Mouse (Mus musculus) erythroblast, adult 5-6 weeks (primary cell): ENCODE measurements around the gene Prss1. TPM values are rescaled to one million over a fixed set of nuclear protein-coding genes. Genes with fewer than 3 reads are reported as not detected.
"Not testable (repeated sequence)": the region's sequence is repeated elsewhere in the genome, so short reads cannot be mapped to it uniquely, and the experiment has no call there.

ENCODE experiments used
- ATAC-seq: replicated peaks from 2 replicates; pipeline ENCODE4 v1.8.0; 2016; ENCODE audit warnings: moderate number of reproducible peaks, mild to moderate bottlenecking, moderate TSS enrichment, inconsistent platforms; ENCODE audit not compliant: poor library complexity, low FRiP score, severe bottlenecking
- total RNA-seq, 2 experiments: library from RNA; stranded (forward) in 1 of 2; stranded (reverse) in 1 of 2; fragments of 150-400 nt in 1 of 2; fragments of 200-764, 138-1000 nt in 1 of 2; gene quantifications; 2 replicates each; pipeline versions ENCODE4 v1.2.3 to v1.2.4; 2015 to 2017; ENCODE audit warnings: low replicate concordance in 2 of 2

Prss1 gene
- not detected in 2 replicates for total RNA-seq (2015; ENCODE audit: low replicate concordance)
- total RNA-seq (2017; ENCODE audit: low replicate concordance), result not detected in 2 replicates

DNA sequence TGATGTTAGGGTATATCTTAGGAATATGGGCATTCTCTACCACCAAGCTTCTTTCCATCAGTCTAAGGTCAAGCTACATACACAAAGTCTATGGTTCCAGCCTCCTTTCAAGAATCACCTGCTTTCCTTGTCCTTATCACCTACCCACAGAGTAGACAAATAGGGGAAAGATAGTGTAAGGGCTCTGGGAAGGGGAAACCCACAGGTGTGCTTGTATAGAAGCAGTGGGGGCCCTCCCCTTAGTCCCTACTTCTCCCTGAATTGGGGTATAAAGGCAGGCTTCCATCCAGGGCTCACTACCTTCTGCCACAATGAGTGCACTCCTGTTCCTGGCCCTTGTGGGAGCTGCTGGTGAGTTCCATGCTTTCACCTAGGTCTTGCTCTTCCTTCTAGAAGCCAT is at the start of gene Prss1:
Prss1 (plus strand) TSS at position 301 of the 400 bp plus-strand sequence.
- not testable (repeated sequence) for ATAC-seq

DNA sequence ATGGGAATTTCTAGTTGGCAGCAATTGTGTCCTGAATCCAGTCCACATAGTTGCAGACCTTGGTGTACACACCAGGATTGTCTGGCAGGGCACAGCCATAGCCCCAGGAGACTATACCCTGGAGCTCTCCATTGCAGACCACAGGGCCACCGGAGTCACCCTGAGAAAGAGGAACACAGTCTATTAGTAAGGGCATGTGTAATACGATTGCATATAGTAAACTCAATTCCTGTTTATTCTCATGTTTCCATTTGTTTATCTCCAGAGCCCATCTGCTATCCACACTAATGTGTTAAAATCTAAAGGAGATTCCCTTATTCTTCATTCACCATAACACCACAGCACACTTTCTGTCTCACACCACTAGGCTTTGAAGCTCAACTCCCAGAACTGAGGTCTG is 16.5 kb upstream of the Prss1 start:
- ATAC-seq, result not testable (repeated sequence)

DNA sequence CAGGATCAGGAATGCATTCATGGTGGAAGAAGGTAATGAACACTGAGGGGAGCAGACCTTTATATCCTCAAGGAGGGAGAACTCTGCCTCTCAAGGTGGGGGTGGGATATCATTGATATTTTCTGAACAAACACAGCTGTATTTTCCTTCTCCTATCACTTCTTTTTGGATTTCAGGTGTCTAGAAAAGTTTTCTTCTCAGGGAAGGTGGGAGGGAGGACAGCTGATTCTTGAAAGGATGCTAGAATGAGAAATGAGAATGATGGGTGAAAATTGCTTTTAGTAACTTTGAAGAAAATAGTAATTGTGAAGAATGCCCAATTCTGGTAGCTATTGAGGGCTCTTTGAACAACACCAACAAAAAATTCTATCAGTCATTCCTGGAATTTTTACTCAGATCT is 12.7 kb upstream of the Prss1 start, which contains the start of gene Gm10334:
Gm10334 (minus strand) TSS at position 101 of the 400 bp plus-strand sequence.
- ATAC-seq, result not testable (repeated sequence)

DNA sequence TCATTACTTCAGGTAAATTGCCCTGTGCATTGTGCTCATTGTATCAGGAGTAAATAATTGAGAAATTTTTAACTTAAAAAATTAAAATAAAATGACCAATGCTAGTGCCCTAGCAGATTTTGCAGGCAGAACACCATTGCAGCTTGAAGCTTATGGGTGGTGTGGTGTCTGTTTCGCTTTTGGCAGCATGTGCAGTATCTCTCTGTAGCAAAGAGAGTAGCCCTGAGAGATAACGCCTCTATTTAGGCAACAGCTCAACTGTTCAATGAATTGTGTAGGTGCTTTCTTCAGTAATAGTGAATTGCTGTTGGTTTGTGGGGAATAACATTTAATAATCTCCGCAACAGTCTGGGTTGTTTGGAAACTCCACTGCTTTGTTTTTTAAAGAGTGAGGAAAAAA is 40.6 kb downstream of the Prss1 start:
- ATAC-seq, result no peak

DNA sequence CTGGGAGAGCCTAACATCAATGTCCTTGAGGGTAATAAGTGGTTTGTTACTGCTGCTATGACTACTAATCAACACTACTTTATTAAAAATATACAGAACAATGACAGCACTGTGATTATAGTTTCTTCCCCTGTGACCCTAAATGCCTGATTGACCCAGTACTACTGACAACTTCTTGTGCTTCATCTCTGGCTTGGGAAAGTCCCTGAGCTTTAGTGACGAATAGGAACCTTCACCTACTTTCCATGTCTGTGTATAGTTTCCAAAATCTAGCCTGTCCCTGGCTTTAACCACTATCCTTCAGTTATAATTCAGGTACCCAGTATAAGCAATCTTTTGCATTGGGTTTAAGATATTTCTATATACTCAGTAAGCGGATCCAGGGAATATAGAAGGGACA is 46.2 kb downstream of the Prss1 start:
- no peak for ATAC-seq

DNA sequence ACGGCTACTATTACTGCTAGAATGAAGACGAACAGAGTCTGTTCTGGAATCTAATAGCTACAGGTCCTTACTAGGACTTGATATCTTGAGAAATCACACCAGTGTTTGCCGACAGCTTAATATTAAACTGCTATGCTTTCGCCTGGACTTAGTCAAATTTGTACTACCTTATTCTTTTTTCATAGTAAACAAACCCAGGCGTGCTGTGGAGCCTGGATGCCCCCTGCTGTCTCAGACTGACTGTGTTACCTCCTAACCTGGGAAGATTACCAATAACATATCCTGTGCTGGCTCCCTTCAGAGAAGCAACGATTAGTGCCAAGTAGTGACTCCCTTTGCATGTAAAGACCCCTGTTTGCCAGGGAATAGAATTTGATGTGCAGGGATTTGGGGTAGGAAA is 46.6 kb downstream of the Prss1 start:
- no peak for ATAC-seq

Other genes with a start within 250 kb of the Prss1 start
- gene Try4, start 156.7 kb upstream of the Prss1 start, total RNA-seq (2015; ENCODE audit: low replicate concordance), result not detected in 2 replicates
- not detected in 2 replicates for gene Try4, start 156.7 kb upstream of the Prss1 start, total RNA-seq (2017; ENCODE audit: low replicate concordance)
- gene Try5, start 142.1 kb upstream of the Prss1 start, total RNA-seq (2015; ENCODE audit: low replicate concordance), result not detected in 2 replicates
- not detected in 2 replicates for gene Try5, start 142.1 kb upstream of the Prss1 start, total RNA-seq (2017; ENCODE audit: low replicate concordance)
- gene Try10, start 104.8 kb upstream of the Prss1 start, total RNA-seq (2015; ENCODE audit: low replicate concordance), result not detected in 2 replicates
- gene Try10, start 104.8 kb upstream of the Prss1 start, total RNA-seq (2017; ENCODE audit: low replicate concordance), result not detected in 2 replicates
- gene Prss3, start 81.3 kb upstream of the Prss1 start, total RNA-seq (2015; ENCODE audit: low replicate concordance), result not detected in 2 replicates
- gene Prss3, start 81.3 kb upstream of the Prss1 start, total RNA-seq (2017; ENCODE audit: low replicate concordance), result not detected in 2 replicates
- not detected in 2 replicates for gene Gm5771, start 66.6 kb upstream of the Prss1 start, total RNA-seq (2015; ENCODE audit: low replicate concordance)
- not detected in 2 replicates for gene Gm5771, start 66.6 kb upstream of the Prss1 start, total RNA-seq (2017; ENCODE audit: low replicate concordance)
- gene Gm10334, start 12.8 kb upstream of the Prss1 start, total RNA-seq (2015; ENCODE audit: low replicate concordance), result not detected in 2 replicates
- gene Gm10334, start 12.8 kb upstream of the Prss1 start, total RNA-seq (2017; ENCODE audit: low replicate concordance), result not detected in 2 replicates
- gene Prss2, start 62.9 kb downstream of the Prss1 start, total RNA-seq (2015; ENCODE audit: low replicate concordance), result not detected in 2 replicates
- not detected in 2 replicates for gene Prss2, start 62.9 kb downstream of the Prss1 start, total RNA-seq (2017; ENCODE audit: low replicate concordance)
- gene Ephb6, start 146.6 kb downstream of the Prss1 start, total RNA-seq (2015; ENCODE audit: low replicate concordance), result not detected in 2 replicates
- gene Ephb6, start 146.6 kb downstream of the Prss1 start, total RNA-seq (2017; ENCODE audit: low replicate concordance), result 0.28 TPM in 1 of 2 replicates, not detected in the other
- not detected in 2 replicates for gene Trpv6, start 177.5 kb downstream of the Prss1 start, total RNA-seq (2015; ENCODE audit: low replicate concordance)
- gene Trpv6, start 177.5 kb downstream of the Prss1 start, total RNA-seq (2017; ENCODE audit: low replicate concordance), result not detected in 2 replicates
- gene Trpv5, start 221.8 kb downstream of the Prss1 start, total RNA-seq (2015; ENCODE audit: low replicate concordance), result 2.5 and 5.0 TPM in 2 replicates
- 3.2 and 4.5 TPM in 2 replicates for gene Trpv5, start 221.8 kb downstream of the Prss1 start, total RNA-seq (2017; ENCODE audit: low replicate concordance)
- not detected in 2 replicates for gene Llcfc1, start 225.5 kb downstream of the Prss1 start, total RNA-seq (2015; ENCODE audit: low replicate concordance)
- 2.6 TPM in 1 of 2 replicates, not detected in the other for gene Llcfc1, start 225.5 kb downstream of the Prss1 start, total RNA-seq (2017; ENCODE audit: low replicate concordance)
- gene Kel, start 245.4 kb downstream of the Prss1 start, total RNA-seq (2015; ENCODE audit: low replicate concordance), result 2,664 and 2,909 TPM in 2 replicates
- gene Kel, start 245.4 kb downstream of the Prss1 start, total RNA-seq (2017; ENCODE audit: low replicate concordance), result 999 and 1,312 TPM in 2 replicates